Mouse (Mus musculus) megakaryocyte-erythroid progenitor cell, adult 5-6 weeks (primary cell): ENCODE results near the gene Syne4. TPM values are rescaled to one million over a fixed set of nuclear protein-coding genes. Genes with fewer than 3 reads are reported as not detected.

Experiments
- ATAC-seq: replicated peaks from 2 replicates; pipeline ENCODE4 v1.8.0; 2016; ENCODE audit warnings: mild to moderate bottlenecking, inconsistent platforms; ENCODE audit not compliant: severe bottlenecking, poor library complexity, low FRiP score, low TSS enrichment
- total RNA-seq, 2 experiments: library from RNA; stranded (forward) in 1 of 2; stranded (reverse) in 1 of 2; fragments of 200-1000, 215-1000 nt in 1 of 2; fragments of >200 nt in 1 of 2; fragmentation: Nextera tagmentation in 1 of 2; gene quantifications; 2 replicates each; pipeline ENCODE4 v1.2.3; 2014 to 2017

Gene Syne4
- total RNA-seq, 2 experiments from 2014 or later, result not detected

DNA sequence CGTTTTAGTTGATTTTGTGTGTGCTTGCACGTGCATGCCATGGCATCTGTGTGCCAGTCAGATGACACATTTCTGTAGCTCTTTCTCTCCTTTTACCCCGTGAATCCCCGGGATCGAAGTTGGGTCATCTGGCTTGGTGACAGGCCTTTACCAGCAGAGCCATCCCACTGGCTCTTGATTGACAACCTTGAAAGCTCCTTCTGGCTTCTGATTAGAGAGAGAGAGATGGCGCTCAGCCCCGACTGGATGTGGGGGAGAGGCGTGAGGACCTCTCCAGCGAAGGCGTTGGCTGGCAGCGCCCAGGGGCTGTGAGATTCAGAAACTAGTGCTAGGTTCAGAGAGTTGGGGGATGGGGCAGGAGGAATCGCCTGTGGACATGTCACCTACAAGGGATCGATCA lies 20.8 kb upstream of the Syne4 start:
- no peak for ATAC-seq

DNA sequence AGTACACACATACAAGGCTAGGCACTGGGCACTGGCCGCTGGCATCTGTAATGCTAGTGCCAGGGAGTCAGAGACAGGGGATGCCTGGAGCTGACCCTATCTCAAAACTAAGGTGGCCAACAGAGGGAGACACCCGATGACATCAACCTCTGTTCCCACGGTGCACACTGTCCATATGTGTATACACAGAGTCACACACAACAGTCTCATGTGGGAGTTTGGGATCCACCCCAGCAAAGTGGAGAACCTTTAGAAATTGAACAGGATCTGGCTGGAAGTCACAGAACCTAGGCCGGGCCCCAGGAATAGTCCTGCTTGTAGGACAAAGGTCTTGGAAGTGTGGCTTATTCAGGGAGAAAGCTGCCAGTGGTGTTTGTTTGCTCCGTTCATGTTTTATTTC lies 20.3 kb upstream of the Syne4 start:
- no peak for ATAC-seq

DNA sequence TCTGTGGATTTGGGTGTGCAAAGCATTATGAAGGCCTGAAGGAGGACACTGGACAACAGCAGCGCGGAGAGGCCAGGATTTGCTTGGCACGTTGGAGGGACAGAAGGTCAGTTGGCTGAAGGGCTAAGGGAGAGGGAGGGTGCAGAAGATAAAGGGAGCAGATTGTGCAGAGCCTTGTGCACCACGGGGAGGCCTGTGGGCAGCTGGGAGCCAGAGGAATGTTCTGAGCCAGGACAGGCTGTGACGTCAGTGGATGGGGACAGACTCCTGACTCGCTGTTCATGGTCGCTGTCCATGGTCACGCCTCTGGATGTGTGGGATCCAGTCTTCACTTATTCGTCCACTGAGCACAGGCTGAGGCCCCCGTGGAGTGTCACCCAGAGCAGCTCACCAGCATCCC lies 19.5 kb upstream of the Syne4 start:
- ATAC-seq, result no peak

DNA sequence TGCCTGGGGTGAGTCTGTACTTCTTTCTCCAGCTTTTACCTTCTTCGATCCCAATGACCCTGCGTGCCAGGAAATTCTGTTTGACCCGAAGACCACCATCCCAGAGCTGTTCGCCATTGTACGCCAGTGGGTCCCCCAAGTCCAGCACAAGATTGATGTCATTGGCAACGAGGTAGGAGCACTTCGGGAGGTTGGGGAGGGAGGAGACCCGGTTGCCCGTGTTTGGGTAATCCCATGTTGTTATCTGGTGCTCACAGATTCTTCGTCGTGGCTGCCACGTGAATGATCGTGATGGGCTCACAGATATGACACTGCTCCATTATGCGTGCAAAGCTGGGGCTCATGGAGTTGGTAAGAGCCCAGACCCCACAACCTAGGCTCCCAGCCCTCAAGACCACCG lies 17.8 kb upstream of the Syne4 start:
- ATAC-seq, result no peak

DNA sequence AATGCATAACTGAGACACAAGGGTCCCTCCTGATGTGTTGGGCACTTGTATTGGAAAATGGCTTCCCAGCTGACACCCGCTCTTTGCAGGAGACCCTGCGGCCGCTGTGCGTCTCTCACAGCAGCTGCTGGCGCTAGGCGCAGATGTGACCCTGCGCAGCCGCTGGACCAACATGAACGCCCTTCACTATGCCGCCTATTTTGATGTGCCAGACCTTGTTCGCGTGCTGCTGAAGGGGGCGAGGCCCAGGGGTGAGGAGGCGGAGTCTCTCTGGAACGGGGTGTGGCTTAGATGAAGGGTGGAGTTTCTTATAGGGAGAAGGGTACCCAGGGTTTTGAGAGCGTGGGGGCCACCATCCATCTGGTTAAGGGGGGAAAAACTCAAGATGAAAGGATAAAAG lies 17.3 kb upstream of the Syne4 start:
- ATAC-seq, result no peak

DNA sequence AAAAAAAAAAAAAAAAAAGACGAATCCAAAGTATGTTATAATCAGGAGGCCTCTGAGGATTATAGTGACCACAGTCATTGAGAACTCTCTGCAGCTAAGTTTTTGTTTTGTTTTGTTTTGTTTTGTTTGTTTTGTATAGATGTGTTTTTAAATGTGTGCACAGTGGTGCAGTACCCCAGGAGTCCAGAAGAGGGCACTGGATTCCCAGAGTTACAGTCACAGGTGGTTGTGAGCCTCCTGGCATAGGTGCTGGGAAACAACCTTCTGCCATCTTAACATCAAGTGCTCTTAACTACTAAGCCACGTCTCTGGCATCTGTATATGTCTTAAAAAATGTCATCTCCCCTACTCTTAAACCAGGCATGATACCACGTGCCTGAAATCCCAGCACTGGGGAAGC lies 13.7 kb upstream of the Syne4 start:
- ATAC-seq, result peak; percentile 60; the same call in 1 of the 2 replicates

DNA sequence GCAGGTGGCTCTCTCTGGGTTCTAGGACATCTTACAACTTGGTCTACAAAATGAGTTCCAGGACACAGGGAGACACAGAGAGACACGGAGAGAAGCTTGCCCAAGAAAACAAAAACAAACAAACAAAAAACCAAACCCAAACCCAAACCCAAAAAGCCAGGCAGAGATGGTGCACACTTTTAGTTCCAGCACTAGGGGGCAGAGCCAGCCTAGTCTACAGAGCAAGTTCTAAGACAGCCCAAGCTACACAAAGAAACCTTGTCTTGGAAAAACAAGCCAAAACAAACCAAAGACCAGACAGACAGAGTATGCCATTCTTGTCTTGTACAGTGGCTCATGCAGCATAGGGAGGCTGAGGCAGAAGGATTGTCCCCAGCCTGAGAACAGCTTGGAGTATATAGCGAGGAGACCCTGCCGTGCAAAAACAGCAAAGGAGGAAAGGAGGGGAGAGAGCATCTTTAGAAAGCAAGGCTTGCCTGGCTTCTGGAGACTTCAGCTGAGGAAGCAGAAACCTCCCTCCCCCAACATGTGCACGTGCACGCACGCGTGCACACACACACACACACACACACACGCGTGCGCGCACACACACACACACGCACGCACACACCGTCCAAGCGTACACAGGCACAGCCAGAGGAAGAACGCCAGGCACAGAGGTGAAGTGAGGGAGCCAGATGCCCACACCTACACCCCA lies 8.4 kb upstream of the Syne4 start:
- ATAC-seq, result no peak

DNA sequence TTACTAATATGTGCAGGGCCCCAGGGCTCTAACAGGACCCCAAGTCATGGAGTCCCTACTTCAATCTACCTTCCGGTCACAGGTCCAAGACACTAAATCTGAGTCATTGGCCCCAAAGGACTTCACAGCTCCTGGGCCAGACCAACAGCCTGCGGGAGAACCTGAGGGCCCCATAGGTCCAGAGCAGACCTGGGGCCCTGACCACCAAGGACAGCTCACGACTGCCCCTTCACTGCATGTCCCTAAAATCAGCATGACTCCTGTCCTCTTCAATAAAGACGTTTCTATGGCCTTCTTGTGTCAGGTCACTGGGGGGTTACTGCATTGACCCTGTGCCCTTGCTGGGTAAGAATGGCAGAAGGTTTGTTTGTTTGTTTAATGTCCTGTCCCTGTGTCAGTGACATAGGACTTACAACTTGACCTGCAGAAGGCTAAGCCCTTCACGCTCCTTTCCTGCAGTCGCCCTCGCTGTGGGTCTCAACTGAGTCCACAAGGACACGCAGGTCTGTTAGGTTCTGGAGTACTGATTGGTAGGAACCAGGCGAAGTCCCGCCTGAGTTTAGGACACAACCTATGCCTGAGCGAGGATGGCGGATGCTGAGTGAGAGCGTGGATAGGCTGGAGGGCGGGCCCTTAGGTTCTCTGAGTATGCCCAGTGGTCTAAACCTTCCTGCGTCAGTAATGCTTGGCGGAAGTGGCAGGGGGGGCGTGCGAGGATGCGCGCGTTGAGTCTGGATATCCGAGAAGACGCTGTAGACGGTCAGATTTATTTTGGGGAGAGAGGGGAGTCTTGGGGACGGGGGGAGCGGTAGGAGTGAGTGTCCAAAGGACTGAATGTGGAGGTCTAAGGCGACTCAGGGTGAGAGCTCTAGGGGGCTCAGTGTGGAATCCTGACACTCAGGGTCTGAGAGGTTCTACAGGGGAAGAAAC lies 6.3 kb upstream of the Syne4 start, which contains the start of gene Alkbh6:
Gene Alkbh6 (plus strand): TSS at position 642 of the 930 bp plus-strand sequence.
- peak; percentile 99 for ATAC-seq

DNA sequence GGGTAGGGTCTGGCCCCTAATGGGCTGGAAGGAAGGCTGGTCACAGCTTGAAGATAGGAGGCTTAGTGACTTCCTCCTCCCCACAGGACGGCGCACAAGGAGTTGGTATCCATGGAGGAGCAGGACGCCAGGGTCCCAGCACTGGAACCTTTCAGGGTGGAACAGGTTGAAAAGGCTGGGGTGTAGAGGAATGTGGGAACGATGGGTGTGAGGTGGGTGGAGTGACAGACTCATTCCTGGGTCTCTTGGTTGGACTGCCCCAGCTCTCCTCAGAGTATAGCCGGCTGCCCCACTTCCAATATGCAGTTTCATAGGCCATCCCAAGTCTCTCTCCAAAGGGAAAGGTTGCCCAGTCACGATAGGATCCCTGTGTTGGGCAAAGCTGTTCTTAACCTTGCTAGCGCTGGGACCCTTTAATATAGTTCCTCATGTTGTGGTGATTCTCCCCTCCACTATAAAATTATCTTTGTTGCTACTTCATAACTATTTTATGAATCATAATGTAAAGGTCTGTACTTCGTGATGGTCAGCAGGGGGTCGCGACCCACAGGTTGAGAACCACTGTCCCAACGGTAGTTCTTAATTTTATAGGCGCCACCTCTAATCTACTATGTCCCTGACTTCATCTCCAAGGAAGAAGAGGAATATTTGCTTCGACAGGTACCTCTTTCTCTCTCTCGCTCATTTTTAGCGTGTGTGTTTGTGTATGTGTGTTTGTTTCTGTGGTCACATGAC lies 5.0 kb upstream of the Syne4 start:
- ATAC-seq, result no peak

DNA sequence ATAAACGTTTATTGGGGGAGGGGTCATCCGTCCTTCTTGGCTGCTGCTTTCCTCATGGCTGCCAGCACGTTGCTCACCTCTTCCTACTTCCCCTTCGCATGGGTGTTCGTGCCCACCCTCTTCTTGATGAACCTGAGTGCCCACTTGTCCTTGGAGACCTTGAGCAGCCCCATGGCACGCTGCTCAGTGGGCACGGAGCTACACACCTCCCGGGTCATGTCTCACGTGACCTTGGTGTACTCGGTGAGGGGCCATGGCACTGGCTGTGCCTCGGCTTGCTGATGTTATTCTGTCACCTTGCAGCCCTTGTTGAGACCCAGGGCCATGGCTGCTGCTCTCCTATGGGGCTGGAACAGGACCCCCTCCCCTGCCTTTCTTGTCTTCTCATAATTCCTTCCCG lies 4.5 kb upstream of the Syne4 start:
- no peak for ATAC-seq

DNA sequence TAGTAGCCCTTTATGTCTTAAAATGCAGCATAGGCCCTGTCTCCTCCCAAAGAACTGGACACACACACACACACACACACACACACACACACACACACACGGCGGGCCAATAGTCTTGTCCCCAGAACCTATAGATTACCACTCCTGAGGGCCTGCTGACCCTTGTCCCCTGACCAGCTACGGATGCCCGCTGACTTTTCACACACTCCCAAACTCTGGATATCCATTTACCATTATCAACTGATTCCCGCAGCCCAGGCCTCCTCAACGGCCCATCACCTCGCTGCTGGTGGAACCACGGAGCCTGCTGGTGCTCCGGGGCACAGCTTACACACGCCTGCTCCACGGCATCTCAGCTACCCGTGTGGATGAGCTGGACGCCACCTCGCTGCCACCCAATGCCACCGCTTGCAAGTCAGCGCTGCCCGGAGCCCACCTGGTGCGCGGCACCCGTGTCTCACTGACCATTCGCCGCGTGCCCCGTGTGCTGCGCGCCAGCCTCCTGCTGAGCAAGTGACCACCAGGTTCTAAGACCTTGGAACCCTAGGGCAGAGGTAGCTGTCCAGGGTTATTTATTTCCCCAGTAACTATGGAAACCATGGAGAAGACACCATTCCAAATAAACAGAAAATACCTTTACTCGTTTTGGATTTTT lies 814 bp upstream of the Syne4 start:
- ATAC-seq, result no peak

DNA sequence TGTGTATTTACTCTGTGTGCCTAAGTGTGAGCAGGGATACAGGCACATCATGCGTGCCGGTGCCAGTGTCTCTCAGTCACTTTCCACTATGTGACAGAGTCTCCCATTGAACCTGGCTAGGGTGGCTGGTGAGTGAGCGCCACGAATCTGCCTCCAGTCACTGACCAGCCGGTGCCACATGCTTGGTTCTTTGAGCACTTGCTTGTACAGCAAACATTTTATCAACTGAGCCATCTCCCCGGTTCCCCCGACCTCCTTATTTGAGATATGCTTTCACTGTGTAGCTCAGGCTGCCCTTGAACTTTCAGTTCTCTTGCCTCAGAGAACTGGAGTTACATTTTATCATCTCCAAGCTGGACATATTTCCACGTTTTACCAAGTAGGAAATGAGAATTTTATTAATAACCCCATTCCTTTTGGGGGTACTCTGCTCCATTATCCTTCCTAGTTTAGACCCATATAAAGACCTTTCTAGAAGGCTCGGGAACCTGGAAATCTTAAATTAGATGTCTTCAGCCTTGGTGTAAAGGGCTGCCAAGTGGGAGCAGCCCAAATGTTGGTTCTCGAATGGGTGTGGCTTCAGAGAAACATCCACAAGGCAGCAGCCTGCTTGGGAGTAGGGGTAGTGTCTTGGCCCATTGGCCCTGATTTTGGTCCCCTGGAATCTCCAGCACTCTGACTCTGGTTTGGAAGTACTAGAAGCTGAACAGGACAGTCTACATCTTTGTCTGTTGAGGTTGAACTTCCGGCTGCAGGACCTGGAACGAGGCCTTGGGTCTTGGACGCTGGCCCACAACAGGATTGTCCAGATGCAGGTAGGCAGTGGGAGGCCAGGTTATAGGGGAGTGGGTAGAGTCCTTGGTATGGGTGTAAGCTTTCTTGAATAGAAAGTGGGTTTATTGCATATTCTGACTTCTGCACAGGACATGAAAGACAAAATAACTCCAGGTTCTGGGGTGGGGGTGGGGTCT lies 1.2 kb downstream of the Syne4 start:
- no peak for ATAC-seq

DNA sequence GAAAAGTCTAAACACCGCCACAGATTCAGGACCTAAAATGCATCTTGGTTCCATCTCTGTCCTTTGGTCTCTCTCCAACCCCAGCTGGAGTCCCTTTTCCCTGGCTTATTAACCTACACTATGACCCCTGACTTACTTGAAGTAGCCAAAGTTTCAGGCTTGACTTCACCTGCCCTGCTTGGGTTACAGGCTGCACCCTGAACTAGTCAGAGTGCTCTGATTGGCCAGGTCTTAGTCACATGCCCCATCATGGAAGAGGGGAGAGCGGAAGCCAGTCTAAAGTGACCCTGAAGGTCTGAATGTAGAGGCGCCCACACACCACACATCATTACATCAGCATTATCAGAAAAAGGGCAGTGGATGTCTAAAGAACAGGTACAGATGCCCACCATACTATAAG lies 3.5 kb downstream of the Syne4 start:
- no peak for ATAC-seq

DNA sequence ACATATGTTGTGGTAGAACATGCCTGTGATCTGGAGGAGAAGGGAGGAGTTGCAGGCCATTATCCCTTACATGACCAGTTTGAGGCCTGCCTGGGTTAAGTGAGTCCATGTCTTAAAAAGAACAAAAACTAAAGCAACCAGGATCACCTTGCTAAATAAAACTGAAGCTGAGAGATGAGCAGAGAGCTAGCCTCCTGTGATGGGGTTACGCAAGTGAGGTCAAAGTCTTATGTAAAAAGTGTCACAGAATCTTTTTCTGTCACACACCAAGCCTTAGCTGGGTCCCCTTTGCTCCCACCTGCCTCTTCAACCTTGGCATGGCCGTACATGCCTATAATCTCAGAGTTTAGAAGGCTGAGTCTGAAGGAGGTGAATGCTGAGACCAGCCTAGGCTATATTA lies 6.3 kb downstream of the Syne4 start:
- no peak for ATAC-seq

DNA sequence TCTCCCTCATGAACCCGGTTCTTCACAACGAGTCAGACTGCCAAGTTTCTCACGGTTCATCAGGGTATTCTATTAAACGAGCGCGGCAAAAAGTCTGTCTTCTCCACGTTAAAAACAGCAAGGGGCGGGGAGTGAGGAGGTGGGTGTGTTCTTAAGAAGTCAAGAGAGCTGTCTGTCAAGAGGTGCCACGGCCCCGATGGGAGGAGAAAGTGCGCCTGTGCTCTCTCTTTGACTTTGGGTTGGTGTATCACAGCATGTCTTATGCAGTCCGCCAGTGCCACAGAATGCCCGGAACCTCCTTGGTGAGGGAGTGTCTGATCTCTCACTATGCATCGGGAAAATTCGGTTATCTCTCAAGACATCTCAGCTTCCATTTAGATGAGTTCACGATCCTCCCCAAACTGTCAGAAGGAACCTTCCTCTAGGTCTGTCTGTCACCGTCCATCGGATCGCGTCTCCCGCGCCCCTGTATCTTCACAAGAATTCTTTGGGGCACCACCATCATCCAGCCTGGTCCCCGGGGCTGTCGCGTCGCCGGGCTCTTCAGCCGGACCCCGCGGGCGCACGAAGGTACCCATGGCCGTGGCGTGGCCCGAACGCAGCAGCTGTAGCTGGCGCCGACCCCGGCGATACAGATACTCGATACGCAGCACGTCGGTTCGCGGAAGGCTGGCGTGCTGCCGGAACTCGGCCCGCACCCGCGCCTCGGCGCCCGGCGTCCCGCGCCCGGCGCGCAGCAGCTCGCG lies 7.1 kb downstream of the Syne4 start, which contains the start of gene E130208F15Rik:
Gene E130208F15Rik (plus strand): TSS at position 202 of the 746 bp plus-strand sequence.
- peak; percentile 85 for ATAC-seq

DNA sequence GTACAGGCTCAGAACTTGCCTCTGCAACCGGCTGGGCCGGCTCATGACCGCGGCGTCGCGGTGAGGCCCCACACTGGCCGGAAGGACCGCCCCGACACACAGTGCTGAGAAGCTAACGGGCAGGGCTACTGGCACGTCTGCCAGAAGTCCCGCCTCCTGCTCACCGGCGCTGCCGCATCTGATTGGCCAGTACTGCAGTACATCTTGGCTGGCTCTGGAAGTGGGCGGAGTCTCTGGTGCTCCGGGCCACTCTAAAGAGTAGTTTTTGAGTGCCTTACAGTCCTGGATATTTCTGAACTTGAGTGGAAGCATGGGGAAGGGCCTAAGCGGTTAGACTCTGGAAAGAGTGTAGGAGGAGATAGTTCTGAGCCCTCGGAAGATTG lies 7.7 kb downstream of the Syne4 start:
- ATAC-seq, result peak; percentile 95

DNA sequence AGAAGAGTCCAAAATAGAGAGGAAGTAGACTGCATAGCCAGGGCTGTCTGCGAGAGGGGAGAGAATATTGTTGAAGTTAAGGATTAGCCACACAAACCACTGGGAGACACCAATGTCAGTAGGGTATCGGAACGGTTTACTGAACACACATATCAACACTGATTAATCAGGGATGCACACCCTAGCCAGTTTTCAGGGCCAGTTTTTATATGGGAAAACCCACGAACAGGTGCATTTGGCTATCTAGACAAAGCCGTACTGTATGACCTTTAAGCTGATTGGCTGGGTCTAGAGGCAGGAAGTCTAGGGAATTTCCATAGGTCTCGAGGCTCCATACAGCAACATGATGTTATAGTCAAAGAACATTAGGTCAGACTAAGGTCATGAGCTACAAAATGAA lies 8.3 kb downstream of the Syne4 start:
- peak; percentile 15 for ATAC-seq

DNA sequence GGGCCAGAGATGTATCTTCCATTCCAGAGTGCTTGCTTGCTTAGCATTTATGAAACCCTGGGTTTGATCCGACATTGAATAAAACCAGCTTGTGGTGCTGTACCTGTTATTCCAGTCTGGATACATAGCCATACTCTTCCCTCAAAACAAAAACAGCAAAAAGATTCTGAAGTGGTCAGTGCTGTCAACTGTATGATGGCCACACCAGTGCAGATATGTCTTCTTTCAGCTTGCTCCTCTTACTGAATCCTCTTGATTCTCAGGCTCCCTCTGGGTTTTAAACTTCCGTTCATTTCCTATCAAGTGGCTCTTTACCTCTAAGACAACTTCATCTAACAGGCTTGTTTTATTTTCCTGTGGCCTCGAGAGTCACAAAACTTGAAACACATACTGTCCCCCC lies 9.2 kb downstream of the Syne4 start, which contains the start of gene Sdhaf1:
Gene Sdhaf1 (minus strand): TSS at position 101 of the 400 bp plus-strand sequence.
- no peak for ATAC-seq
